Mouse (Mus musculus) spleen, postnatal 10 days (tissue): ENCODE measurements around the gene Olfr1450.
"Not testable (repeated sequence)": the region's sequence is repeated elsewhere in the genome, so short reads cannot be mapped to it uniquely, and the experiment has no call there.

ENCODE experiments used
- DNase-seq, 2 experiments: peaks; one replicate each; pipeline ENCODE4 v3.0.0; 2021 to 2022; ENCODE audit warnings: low spot score in 2 of 2

Gene Olfr1450

GRCm38 (mm10) chr19:12949958-12950357 lies at the start of gene Olfr1450:
Olfr1450 (plus strand) TSS chr19:12950258.
- no peak for DNase-seq

GRCm38 (mm10) chr19:12903643-12904042 lies 46.4 kb upstream of the Olfr1450 start, which contains the start of gene Olfr1447:
Olfr1447 (minus strand) TSS chr19:12903743.
- DNase-seq = no peak

- no peak for DNase-seq
Measured at GRCm38 (mm10) chr19:12924319-12924718, 25.7 kb upstream of the Olfr1450 start, which contains the start of gene Olfr1448. Olfr1448 (minus strand) TSS chr19:12924419.

GRCm38 (mm10) chr19:12930540-12930939 lies 19.5 kb upstream of the Olfr1450 start, which contains the start of gene Olfr1449:
Olfr1449 (plus strand) TSS chr19:12930840.
- no peak for DNase-seq

GRCm38 (mm10) chr19:12970082-12970481 lies 20.0 kb downstream of the Olfr1450 start:
- not testable (repeated sequence) for DNase-seq

- DNase-seq = not testable (repeated sequence)
Measured at GRCm38 (mm10) chr19:12992316-12992715, 42.3 kb downstream of the Olfr1450 start.

GRCm38 (mm10) chr19:12994714-12995113 lies 44.7 kb downstream of the Olfr1450 start, which contains the start of gene Olfr1451:
Olfr1451 (plus strand) TSS chr19:12995014.
- no peak for DNase-seq
